Mouse (Mus musculus) forebrain, embryonic 11.5 days (tissue): ENCODE data around the gene Mdm4. TPM values are rescaled to one million over a fixed set of nuclear protein-coding genes. Genes with fewer than 3 reads are reported as not detected.
A peak's percentile ranks its signal among the peaks of the same experiment; 100 is the strongest.
"Not testable (repeated sequence)": the region's sequence is repeated elsewhere in the genome, so short reads cannot be mapped to it uniquely, and the experiment has no call there.

Source experiments
- ATAC-seq: fragments of 200-750 bp; cut with Nextera tagmentation; replicated peaks from 2 replicates; pipeline ENCODE4 v1.8.0; 2017; ENCODE audit warnings: moderate TSS enrichment; ENCODE audit not compliant: low FRiP score
- DNase-seq: peaks from one replicate; pipeline ENCODE4 v3.0.0-alpha.2; 2017; ENCODE audit warnings: low spot score
- H3K27ac ChIP-seq: fragments of 300-500 bp; sonication (generic); 2 replicates; pipeline ENCODE4 v1.5.1; 2014; ENCODE audit warnings: low read depth, low read length
- H3K27me3 ChIP-seq: fragments of 300-500 bp; sonication (generic); 2 replicates; pipeline ENCODE4 v1.6.1; 2014; ENCODE audit warnings: mild to moderate bottlenecking, low read length, mixed read lengths; ENCODE audit not compliant: control insufficient read depth, insufficient read depth
- H3K36me3 ChIP-seq: fragments of 300-500 bp; sonication (generic); 2 replicates; pipeline ENCODE4 v1.6.1; 2014; ENCODE audit warnings: mild to moderate bottlenecking, low read length, moderate library complexity, mixed read lengths; ENCODE audit not compliant: control insufficient read depth, insufficient read depth
- H3K4me1 ChIP-seq: fragments of 300-500 bp; sonication (generic); replicated peaks from 2 replicates; pipeline ENCODE4 v1.6.1; 2014; ENCODE audit warnings: low read length, mixed read lengths; ENCODE audit not compliant: control insufficient read depth, insufficient read depth
- H3K4me2 ChIP-seq: fragments of 300-500 bp; sonication (generic); 2 replicates; pipeline ENCODE4 v1.6.1; 2014; ENCODE audit warnings: low read depth, mild to moderate bottlenecking, low read length, moderate library complexity, mixed read lengths; ENCODE audit not compliant: severe bottlenecking
- H3K4me3 ChIP-seq: fragments of 300-500 bp; sonication (generic); 2 replicates; pipeline ENCODE4 v1.5.1; 2014; ENCODE audit warnings: low read depth, low read length
- H3K9ac ChIP-seq: fragments of 300-500 bp; sonication (generic); 2 replicates; pipeline ENCODE4 v1.6.1; 2014; ENCODE audit warnings: low read length
- H3K9me3 ChIP-seq: fragments of 300-500 bp; sonication (generic); 2 replicates; pipeline ENCODE4 v1.6.1; 2016; ENCODE audit warnings: low read length, mixed read lengths; ENCODE audit not compliant: control insufficient read depth
- WGBS: fragments of 180-500 bp; shearing (Covaris S2); extraction: QIAGEN DNeasy Blood & Tissue Kit; methylation state at CpG from one replicate; pipeline ENCODE4 v1.1.7; 2014; 5-methylcytosine and 5-hydroxymethylcytosine counted together
- polyA plus RNA-seq: library from polyadenylated mRNA; unstranded; fragments of >200 nt; fragmentation: Nextera tagmentation; extraction: Ambion mirVana; gene quantifications from 2 replicates; pipeline ENCODE4 v1.2.1, GENCODE M21; 2014

Gene Mdm4
- polyA plus RNA-seq, 1 experiment from 2014 or later: 51.0 TPM

- H3K4me2 ChIP-seq: peak overlapping the region; percentile 61
- no peaks in the 10 kb centered on the region for H3K9me3 ChIP-seq
- H3K27ac ChIP-seq: peak overlapping the region; percentile 95
- DNase-seq (peak; percentile 75), ATAC-seq (peak; percentile 59)
- H3K36me3 ChIP-seq: no peaks in the 10 kb centered on the region
- H3K27me3 ChIP-seq: no peaks in the 10 kb centered on the region
- H3K4me3 ChIP-seq: peak overlapping the region; percentile 89
- peaks cover 16% of the 10 kb centered on the region; the same call in 1 of the 2 replicates for H3K4me1 ChIP-seq
- WGBS: 1% methylated on average over 21 of the region's 40 CpGs
- peak overlapping the region; percentile 99 for H3K9ac ChIP-seq
Observed at GRCm38 (mm10) chr1:133046441-133046931, 16.1 kb upstream of the Mdm4 start.

- Histone ChIP-seq H3K4me3 (peak overlapping the region; percentile 89), H3K36me3 (no peaks in the 10 kb centered on the region), H3K4me1 (peaks cover 16% of the 10 kb centered on the region; the same call in 1 of the 2 replicates), H3K9me3 (no peaks in the 10 kb centered on the region), H3K27me3 (no peaks in the 10 kb centered on the region), H3K9ac (peak overlapping the region; percentile 99), H3K27ac (peak overlapping the region; percentile 95), H3K4me2 (peak overlapping the region; percentile 61)
- WGBS: under 1% methylated on average over 60 of the region's 71 CpGs
- peak; percentile 91 for DNase-seq
- peak; percentile 91 for ATAC-seq
Observed at GRCm38 (mm10) chr1:133045861-133046440, 15.6 kb upstream of the Mdm4 start.

- H3K4me3 ChIP-seq: peak within 1 kb of the TSS; percentile 89
- peak within 1 kb of the TSS; percentile 95 for H3K27ac ChIP-seq
- no peaks in the 10 kb centered on the region for H3K27me3 ChIP-seq
- H3K9ac ChIP-seq: peak within 1 kb of the TSS; percentile 99
- no peak for DNase-seq
- 4% methylated on average over 15 of the region's 15 CpGs for WGBS
- H3K36me3 ChIP-seq: no peaks in the 10 kb centered on the region
- peak within 1 kb of the TSS; percentile 61 for H3K4me2 ChIP-seq
- peak; percentile 17; the same call in 1 of the 2 replicates for ATAC-seq
- H3K4me1 ChIP-seq: peaks cover 16% of the 10 kb centered on the region; the same call in 1 of the 2 replicates
- no peaks in the 10 kb centered on the region for H3K9me3 ChIP-seq
Observed at GRCm38 (mm10) chr1:133045011-133045860, 14.9 kb upstream of the Mdm4 start, which contains the start of gene Pik3c2b. Pik3c2b (plus strand) TSS chr1:133045667.

- Histone ChIP-seq H3K4me3 (no peak overlapping the region), H3K27me3 (no peaks in the 10 kb centered on the region), H3K9ac (no peak overlapping the region), H3K4me1 (no peaks in the 10 kb centered on the region), H3K36me3 (no peaks in the 10 kb centered on the region), H3K4me2 (no peak overlapping the region), H3K9me3 (no peaks in the 10 kb centered on the region), H3K27ac (no peak overlapping the region)
- DNase-seq (peak; percentile 73), ATAC-seq (peak; percentile 70)
- 14% methylated on average over 4 of the region's 4 CpGs for WGBS
Observed at GRCm38 (mm10) chr1:133039505-133039949, 9.2 kb upstream of the Mdm4 start.

- not testable (repeated sequence) for H3K36me3 ChIP-seq, ATAC-seq, H3K4me3 ChIP-seq, DNase-seq, H3K4me2 ChIP-seq, H3K9me3 ChIP-seq, H3K9ac ChIP-seq, H3K4me1 ChIP-seq, H3K27me3 ChIP-seq, H3K27ac ChIP-seq
- 67% methylated on average over 7 of the region's 7 CpGs for WGBS
Observed at GRCm38 (mm10) chr1:133034682-133035081, 4.3 kb upstream of the Mdm4 start.

GRCm38 (mm10) chr1:133034091-133034460 lies 3.7 kb upstream of the Mdm4 start:
- H3K27ac ChIP-seq: no peak overlapping the region
- 4% methylated on average over 11 of the region's 11 CpGs for WGBS
- H3K9ac ChIP-seq: no peak overlapping the region

GRCm38 (mm10) chr1:133033316-133034090 lies 3.1 kb upstream of the Mdm4 start:
- Histone ChIP-seq H3K4me1 (peaks cover 6% of the 10 kb centered on the region), H3K9me3 (no peaks in the 10 kb centered on the region), H3K36me3 (no peaks in the 10 kb centered on the region), H3K4me3 (peak overlapping the region; percentile 51), H3K27me3 (no peaks in the 10 kb centered on the region), H3K27ac (peak overlapping the region; percentile 46; the same call in 1 of the 2 replicates), H3K9ac (peak overlapping the region; percentile 55), H3K4me2 (peak overlapping the region; percentile 63)
- DNase-seq (peak; percentile 86), ATAC-seq (peak; percentile 84)
- under 1% methylated on average over 28 of the region's 28 CpGs for WGBS

More at GRCm38 (mm10) chr1:133034091-133034460, 3.7 kb upstream of the Mdm4 start:
- Histone ChIP-seq H3K9me3 (no peaks in the 10 kb centered on the region), H3K27me3 (no peaks in the 10 kb centered on the region), H3K4me2 (peak overlapping the region; percentile 63; the same call in 1 of the 2 replicates), H3K36me3 (no peaks in the 10 kb centered on the region), H3K4me1 (peaks cover 6% of the 10 kb centered on the region), H3K4me3 (peak overlapping the region; percentile 51)
- DNase-seq (peak; percentile 79), ATAC-seq (peak; percentile 77)

GRCm38 (mm10) chr1:133032981-133033315 lies 2.6 kb upstream of the Mdm4 start:
- DNase-seq: peak; percentile 57
- Histone ChIP-seq H3K27ac (no peak overlapping the region), H3K4me3 (peak overlapping the region; percentile 51), H3K4me1 (peaks cover 6% of the 10 kb centered on the region), H3K9ac (peak overlapping the region; percentile 55; the same call in 1 of the 2 replicates), H3K36me3 (no peaks in the 10 kb centered on the region), H3K9me3 (no peaks in the 10 kb centered on the region), H3K4me2 (peak overlapping the region; percentile 63), H3K27me3 (no peaks in the 10 kb centered on the region)
- 0 out of 2 replicates have a peak, but pooled peaks have one; percentile 16 for ATAC-seq
- 7% methylated on average over 5 of the region's 5 CpGs for WGBS
